Mouse (Mus musculus): ENCODE results near the gene 4930447C04Rik. TPM values are rescaled to one million over a fixed set of nuclear protein-coding genes. Genes with fewer than 3 reads are reported as not detected.

Gene 4930447C04Rik
- total RNA-seq, 4 experiments from 2014 or later: 0.24 to 0.49 (median 0.28) TPM; not detected in 1

DNA sequence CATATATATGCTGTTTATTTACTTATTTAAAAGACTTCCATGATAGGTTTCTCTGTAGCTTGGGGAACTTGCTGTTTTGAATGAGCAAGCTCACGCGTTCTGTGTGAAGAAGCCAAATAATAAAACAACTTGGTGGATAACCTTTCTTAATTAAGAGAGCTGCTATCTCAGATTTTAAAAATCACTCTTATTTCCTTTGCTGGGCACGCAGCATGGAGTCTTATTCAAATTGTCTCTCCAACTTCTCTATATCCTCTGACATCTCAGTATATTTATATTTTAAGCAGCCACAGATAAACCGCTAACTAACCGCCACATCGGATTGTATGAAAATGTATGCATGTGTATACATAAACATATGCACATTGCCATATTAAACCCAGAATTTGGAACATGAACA lies 1.6 kb upstream of the 4930447C04Rik start:
- no peak for DNase-seq

- DNase-seq: no peak
These were observed 951 bp upstream of the 4930447C04Rik start for GRCm38 (mm10) chr12:72941398-72942051.

- no peak for DNase-seq
These were observed 336 bp upstream of the 4930447C04Rik start for GRCm38 (mm10) chr12:72940822-72941397.

DNA sequence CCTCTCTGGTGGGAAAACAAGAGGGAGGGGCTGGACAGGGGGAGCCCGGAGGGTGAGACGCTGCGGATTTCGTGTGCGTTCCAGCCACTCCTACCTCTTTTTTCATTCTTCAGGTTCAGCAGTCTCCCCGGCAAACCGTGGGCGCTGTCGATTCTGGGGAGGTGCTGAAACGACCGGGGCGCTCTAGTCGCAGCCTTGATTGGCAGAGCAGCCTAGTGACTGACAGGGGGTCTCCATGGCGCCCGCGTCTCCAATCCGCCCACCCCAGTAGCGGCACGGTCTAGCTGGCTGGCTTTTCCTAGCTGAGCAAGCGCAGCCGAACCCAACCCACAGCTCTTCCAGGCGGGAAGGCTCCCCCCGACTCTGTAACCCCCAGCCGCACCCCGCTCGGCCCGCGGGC lies 958 bp downstream of the 4930447C04Rik start, which contains the start of gene Six6:
Six6 (plus strand) TSS at position 277 of the 400 bp plus-strand sequence.
- DNase-seq: no peak

DNA sequence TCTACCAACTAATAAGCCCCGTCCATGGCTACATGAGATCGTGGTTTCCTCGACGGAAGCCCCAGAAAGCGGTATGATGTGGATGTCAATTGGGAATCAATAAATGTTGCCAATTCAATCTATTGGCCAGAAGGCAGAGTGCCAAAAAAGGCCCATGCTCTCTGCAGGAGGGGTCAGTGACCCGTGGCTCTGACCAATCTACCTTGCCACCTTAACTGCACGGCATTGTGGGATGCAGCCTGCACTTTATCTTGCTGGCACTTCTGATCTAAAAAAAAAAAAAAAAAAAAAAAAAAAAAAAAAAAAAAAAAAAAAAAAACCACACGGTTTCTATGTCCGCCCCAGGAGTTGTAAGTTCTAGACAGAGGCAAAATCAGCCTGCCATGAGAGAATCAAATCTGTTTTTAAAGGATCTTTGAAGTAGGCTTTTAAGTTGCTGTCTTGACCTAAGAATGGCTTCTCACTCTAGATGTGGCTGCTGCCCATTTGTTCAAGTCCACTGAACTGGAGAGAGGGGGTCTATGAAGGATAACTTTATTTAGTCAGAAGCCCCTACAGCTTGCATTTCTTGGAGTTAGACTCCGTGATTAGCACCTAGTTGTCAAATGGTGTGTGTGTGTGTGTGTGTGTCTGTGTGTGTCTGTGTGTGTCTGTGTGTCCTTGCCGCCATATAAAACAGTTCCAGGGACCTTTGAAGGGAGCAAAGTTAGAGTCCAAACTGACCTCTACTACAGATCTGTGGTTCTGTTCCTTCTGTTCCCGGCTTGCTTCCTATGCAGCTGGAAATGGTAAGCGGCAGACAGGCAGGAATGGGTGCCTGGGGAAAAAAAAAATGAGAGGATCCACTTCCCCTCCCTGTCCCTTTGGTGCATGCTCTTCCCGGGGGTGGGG lies 1.7 kb downstream of the 4930447C04Rik start:
- no peak for DNase-seq

DNA sequence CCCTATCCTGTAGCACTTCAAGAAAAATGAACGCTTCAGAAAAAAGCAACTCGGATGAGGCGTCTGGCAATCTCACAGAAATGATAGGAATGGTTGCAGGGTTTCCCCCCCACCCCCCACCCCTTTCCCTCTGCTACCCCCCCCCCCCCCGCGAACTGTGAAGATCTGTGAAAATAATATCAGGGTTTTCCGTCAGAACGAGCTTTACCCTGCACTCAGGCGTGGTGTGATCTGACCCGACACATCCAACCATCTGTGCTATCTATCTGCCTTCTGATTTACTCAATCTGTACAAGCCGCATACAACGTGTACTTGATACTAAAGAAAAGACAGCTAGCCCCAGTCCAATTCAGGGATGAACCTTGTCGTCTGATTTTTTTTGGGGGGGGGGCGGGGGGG lies 2.4 kb downstream of the 4930447C04Rik start:
- DNase-seq: no peak

DNA sequence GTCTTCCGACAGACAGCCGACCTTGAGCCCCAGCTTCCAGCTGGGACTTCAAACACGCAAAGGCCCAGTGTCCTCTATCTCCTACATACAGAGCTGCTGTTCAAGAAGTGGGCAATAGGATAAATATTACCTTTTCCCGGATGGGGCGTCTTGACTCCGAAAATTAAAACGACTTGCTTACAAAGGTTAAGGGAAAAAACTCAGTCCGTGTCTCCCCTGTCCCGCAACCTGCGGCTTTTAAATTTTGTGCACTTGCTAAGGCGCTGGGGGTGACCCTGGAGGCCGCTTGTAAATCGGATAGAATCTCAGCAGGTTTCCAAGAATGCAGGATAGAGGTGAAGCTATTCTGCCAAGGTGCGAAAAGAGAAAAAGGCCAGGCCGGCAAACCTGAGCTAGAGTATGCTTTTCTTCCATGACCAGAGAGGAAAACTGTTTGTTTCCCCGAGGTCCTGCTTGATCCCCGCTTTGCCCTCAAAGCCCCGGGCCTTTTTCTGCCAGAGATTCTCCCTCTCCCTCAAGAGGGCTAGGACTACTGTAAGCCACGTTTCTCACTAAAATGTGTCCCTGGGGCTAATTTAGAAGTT lies 2.9 kb downstream of the 4930447C04Rik start:
- no peak for DNase-seq

- no peak for DNase-seq
These were observed 3.8 kb downstream of the 4930447C04Rik start for GRCm38 (mm10) chr12:72936751-72937150.

- no peak for DNase-seq
These were observed 23.2 kb downstream of the 4930447C04Rik start for GRCm38 (mm10) chr12:72917159-72917993.

- no peak for DNase-seq
These were observed 86.1 kb downstream of the 4930447C04Rik start for GRCm38 (mm10) chr12:72854377-72855032.

DNA sequence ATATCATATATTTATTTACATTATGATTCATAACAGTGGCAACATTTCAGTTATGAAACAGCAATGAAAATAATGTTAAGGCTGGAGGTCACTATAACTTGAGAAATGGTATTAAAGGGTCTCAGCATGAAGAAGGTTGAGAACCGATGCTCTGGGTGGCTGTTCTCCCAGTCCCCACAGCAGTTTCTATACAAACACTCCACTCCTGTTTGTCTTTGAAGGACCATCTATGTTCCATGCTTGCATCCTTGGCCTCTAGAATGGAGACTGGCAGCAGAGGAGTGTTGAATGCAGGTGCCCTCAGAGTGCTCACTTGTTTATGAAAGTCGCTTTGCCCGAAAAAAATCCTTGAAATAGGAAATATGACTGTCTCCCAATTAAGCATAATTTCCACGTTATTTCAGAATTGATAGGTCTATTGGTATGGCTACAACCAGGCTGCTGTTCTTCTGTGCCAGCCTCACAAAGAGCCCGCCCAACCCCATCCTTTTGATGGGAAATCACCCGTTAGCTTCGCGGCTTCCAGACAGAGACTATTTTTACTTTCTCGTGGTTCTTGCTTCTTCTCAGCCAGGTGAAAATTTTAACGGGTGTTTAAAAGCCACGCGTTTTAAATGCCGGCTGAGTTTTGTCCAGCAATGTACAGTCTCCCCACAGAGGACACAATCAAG lies 87.0 kb downstream of the 4930447C04Rik start:
- DNase-seq: no peak

GRCm38 (mm10) chr12:72852264-72852663 lies 88.3 kb downstream of the 4930447C04Rik start:
- DNase-seq: no peak

DNA sequence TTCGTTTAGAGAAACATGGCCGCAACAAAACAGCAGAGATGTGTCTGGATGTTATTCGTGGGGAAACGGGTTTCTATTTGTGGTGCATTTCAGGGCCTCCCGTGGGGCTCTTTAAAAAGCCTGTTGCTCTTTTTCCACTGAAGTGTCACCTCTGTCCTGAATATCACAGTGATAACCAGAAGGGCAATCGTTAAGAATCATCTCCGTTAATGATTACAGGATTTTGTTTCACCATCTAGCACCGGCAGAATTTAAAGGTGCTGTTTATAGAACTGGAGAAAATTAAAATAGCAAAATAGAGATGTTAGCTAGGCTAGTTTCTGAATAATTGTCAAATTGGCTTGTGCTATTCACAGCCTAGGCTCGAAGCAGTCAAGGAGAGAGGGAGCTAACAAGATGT lies 90.4 kb downstream of the 4930447C04Rik start:
- DNase-seq: no peak

- no peak for DNase-seq
These were observed 92.8 kb downstream of the 4930447C04Rik start for GRCm38 (mm10) chr12:72847725-72848124.

DNA sequence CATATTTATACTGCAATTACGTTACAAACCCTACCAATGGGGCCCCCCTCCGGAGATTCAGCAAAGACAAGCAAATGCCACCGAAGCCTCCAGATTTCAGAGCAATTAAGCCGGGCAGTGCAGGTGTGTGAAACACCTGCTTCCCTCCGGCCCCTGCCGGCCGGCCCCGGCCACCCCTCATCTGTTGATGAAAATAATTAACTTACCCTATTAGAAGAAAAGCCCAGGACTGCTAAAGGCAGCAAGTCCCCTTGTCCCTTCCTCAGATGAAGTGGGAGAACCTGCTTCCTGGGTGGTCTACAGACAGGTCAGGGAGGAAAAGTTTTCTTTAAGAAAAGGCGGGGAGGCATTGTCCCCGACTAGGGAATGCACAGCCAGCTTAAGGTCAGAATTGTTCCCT lies 94.6 kb downstream of the 4930447C04Rik start:
- DNase-seq: no peak

DNA sequence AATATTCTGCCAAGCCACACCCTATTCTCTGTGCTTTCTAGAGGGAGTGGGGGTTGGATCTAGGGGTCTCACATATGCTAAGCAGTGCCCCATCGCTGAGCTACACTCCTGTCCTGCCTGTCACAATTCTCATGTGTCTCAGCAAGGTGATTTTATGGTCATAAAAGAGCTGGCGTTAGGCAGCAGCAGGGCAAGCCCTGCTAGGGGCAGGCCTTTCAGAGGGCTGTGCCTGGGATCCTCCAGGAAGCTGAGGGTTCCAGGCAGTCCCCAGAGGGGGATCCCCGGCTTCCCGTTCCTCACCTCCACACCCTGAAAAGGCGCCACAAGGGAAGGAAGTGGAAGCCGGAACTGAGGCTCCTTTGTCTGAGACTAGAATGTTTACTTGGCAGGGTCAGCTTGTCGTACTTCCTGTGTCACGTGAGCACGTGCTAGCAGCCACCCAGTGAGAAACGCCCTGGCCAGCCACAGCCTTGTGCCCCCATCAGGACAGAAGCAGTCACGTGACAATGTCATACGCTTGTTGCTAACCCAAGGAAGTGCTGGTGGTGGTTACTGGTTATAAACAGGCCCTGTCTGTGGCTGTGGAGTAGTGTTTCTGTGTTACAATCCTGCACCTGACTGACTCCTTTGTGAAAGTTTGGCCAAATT lies 96.5 kb downstream of the 4930447C04Rik start:
- peak; percentile 68 for DNase-seq

- no peak for DNase-seq
These were observed 97.0 kb downstream of the 4930447C04Rik start for GRCm38 (mm10) chr12:72843555-72843954.

DNA sequence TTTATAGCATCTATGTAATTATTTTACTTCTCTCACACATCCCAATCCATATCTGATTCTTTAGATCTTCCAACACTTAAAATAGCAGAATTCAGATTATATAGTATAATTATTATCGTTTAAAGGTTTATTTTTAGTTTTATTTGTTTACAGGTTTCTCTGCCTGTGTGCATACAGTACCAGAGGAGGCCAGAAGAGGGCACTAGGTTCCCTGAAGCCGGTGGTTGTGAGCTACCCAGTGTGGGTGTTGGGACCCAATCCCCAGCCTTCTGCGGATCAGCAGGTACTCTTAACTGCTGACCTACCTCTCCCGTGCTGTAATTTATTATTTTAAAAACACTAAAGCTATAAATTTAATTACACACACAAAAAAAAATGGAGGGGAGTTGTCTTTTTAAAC lies 97.4 kb downstream of the 4930447C04Rik start:
- DNase-seq: no peak

DNA sequence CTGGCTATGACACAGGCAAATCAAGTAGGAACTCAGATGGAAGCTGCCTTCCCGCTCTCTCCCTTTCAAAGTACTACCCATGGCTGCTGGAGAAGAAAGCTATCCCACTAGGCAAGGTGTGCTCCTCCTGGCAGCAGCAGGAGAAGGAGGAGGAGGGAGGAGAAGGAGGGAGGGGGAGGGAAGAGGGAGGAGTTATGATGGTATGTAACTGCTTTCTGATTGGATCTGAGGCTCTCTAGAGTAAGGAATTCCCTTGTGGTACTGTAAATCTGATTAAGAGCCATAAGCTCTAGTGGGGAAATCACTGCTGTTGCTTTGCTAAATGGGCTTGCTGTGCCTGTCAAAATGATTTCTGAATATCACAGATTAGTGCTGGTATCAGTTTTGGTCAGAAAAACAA lies 99.1 kb downstream of the 4930447C04Rik start:
- DNase-seq: no peak

GRCm38 (mm10) chr12:72837302-72837701 lies 103.3 kb downstream of the 4930447C04Rik start:
- DNase-seq: no peak
